Mouse (Mus musculus): ENCODE measurements at regions not wholly inside any gene's neighbourhood (a gene's known extent, or its start where the extent isn't known, plus 50 kb on each side); places are given as distances from the start of the nearest gene placed in this dataset.

GRCm38 (mm10) chr16:66000728-66001273 is 185.7 kb downstream of the Vgll3 start:
- H3K36me3 ChIP-seq (ENCODE audit: control insufficient read depth, insufficient read depth) = no peaks in the 10 kb centered on the region
- no peak overlapping the region for H3K9ac ChIP-seq (ENCODE audit: low read depth, low read length)
- ATAC-seq = no peak
- H3K27me3 ChIP-seq (replicated peaks; ENCODE audit: control insufficient read depth, insufficient read depth, low read length) = no peaks in the 10 kb centered on the region
- no peak overlapping the region for H3K4me2 ChIP-seq (replicated peaks; ENCODE audit: low read depth)
- no peak for TF ChIP-seq CTCF (IDR thresholded peaks at IDR 0.05; ENCODE audit: low read depth)
- no peaks in the 10 kb centered on the region for H3K4me1 ChIP-seq (replicated peaks; ENCODE audit: control insufficient read depth, insufficient read depth, low read length)
- H3K9me3 ChIP-seq (ENCODE audit: control insufficient read depth) = no peaks in the 10 kb centered on the region
- H3K27ac ChIP-seq (ENCODE audit: low read depth, low read length) = no peak overlapping the region
- WGBS = 57% methylated on average over 6 of the region's 6 CpGs
- no peak overlapping the region for H3K4me3 ChIP-seq (ENCODE audit: low read depth, low read length)

GRCm38 (mm10) chr16:66004689-66005088 is 189.6 kb downstream of the Vgll3 start:
- Histone ChIP-seq H3K4me1 (replicated peaks; ENCODE audit: control insufficient read depth, insufficient read depth, low read length) (no peaks in the 10 kb centered on the region), H3K27ac (ENCODE audit: low read depth, low read length) (no peak overlapping the region), H3K36me3 (ENCODE audit: control insufficient read depth, insufficient read depth) (no peaks in the 10 kb centered on the region), H3K9ac (ENCODE audit: low read depth, low read length) (no peak overlapping the region), H3K4me3 (ENCODE audit: low read depth, low read length) (no peak overlapping the region), H3K9me3 (ENCODE audit: control insufficient read depth) (no peaks in the 10 kb centered on the region), H3K4me2 (replicated peaks; ENCODE audit: low read depth) (no peak overlapping the region), H3K27me3 (replicated peaks; ENCODE audit: control insufficient read depth, insufficient read depth, low read length) (no peaks in the 10 kb centered on the region)
- 71% methylated on average over 9 of the region's 9 CpGs for WGBS
- ATAC-seq = no peak
- TF ChIP-seq CTCF (IDR thresholded peaks at IDR 0.05; ENCODE audit: low read depth) = no peak

GRCm38 (mm10) chr16:66005954-66006580 is 191.0 kb downstream of the Vgll3 start:
- H3K27ac ChIP-seq (ENCODE audit: low read depth, low read length) = no peak overlapping the region
- no peak overlapping the region for H3K4me2 ChIP-seq (replicated peaks; ENCODE audit: low read depth)
- no peak overlapping the region for H3K9ac ChIP-seq (ENCODE audit: low read depth, low read length)
- H3K27me3 ChIP-seq (replicated peaks; ENCODE audit: control insufficient read depth, insufficient read depth, low read length) = no peaks in the 10 kb centered on the region
- H3K9me3 ChIP-seq (ENCODE audit: control insufficient read depth) = no peaks in the 10 kb centered on the region
- H3K4me1 ChIP-seq (replicated peaks; ENCODE audit: control insufficient read depth, insufficient read depth, low read length) = no peaks in the 10 kb centered on the region
- H3K36me3 ChIP-seq (ENCODE audit: control insufficient read depth, insufficient read depth) = no peaks in the 10 kb centered on the region
- no peak overlapping the region for H3K4me3 ChIP-seq (ENCODE audit: low read depth, low read length)
- WGBS = 40% methylated on average over 7 of the region's 7 CpGs
- ATAC-seq = no peak
- TF ChIP-seq CTCF (IDR thresholded peaks at IDR 0.05; ENCODE audit: low read depth) = peak; percentile 73

GRCm38 (mm10) chr16:66013608-66014007 is 198.6 kb downstream of the Vgll3 start:
- Histone ChIP-seq H3K4me1 (replicated peaks; ENCODE audit: control insufficient read depth, insufficient read depth, low read length) (no peaks in the 10 kb centered on the region), H3K4me3 (ENCODE audit: low read depth, low read length) (no peak overlapping the region), H3K36me3 (ENCODE audit: control insufficient read depth, insufficient read depth) (no peaks in the 10 kb centered on the region), H3K27ac (ENCODE audit: low read depth, low read length) (no peak overlapping the region), H3K9me3 (ENCODE audit: control insufficient read depth) (no peaks in the 10 kb centered on the region), H3K4me2 (replicated peaks; ENCODE audit: low read depth) (no peak overlapping the region), H3K9ac (ENCODE audit: low read depth, low read length) (no peak overlapping the region), H3K27me3 (replicated peaks; ENCODE audit: control insufficient read depth, insufficient read depth, low read length) (no peaks in the 10 kb centered on the region)
- no peak for ATAC-seq
- WGBS = 11% methylated on average over 2 of the region's 2 CpGs
- TF ChIP-seq CTCF (IDR thresholded peaks at IDR 0.05; ENCODE audit: low read depth) = peak; percentile 67

- WGBS = 56% methylated on average over 5 of the region's 5 CpGs
- Histone ChIP-seq H3K9me3 (ENCODE audit: control insufficient read depth) (no peaks in the 10 kb centered on the region), H3K27me3 (replicated peaks; ENCODE audit: control insufficient read depth, insufficient read depth, low read length) (no peaks in the 10 kb centered on the region), H3K4me3 (ENCODE audit: low read depth, low read length) (no peak overlapping the region), H3K27ac (ENCODE audit: low read depth, low read length) (no peak overlapping the region), H3K36me3 (ENCODE audit: control insufficient read depth, insufficient read depth) (no peaks in the 10 kb centered on the region), H3K4me1 (replicated peaks; ENCODE audit: control insufficient read depth, insufficient read depth, low read length) (no peaks in the 10 kb centered on the region), H3K4me2 (replicated peaks; ENCODE audit: low read depth) (no peak overlapping the region), H3K9ac (ENCODE audit: low read depth, low read length) (no peak overlapping the region)
- peak; percentile 72 for ATAC-seq
- no peak for TF ChIP-seq CTCF (IDR thresholded peaks at IDR 0.05; ENCODE audit: low read depth)
These were observed 200.0 kb downstream of the Vgll3 start for GRCm38 (mm10) chr16:66014861-66015602.

- no peak overlapping the region for H3K9ac ChIP-seq (ENCODE audit: low read depth, low read length)
- no peaks in the 10 kb centered on the region for H3K9me3 ChIP-seq (ENCODE audit: control insufficient read depth)
- H3K4me2 ChIP-seq (replicated peaks; ENCODE audit: low read depth) = no peak overlapping the region
- no peak overlapping the region for H3K4me3 ChIP-seq (ENCODE audit: low read depth, low read length)
- no peak for ATAC-seq
- no peaks in the 10 kb centered on the region for H3K27me3 ChIP-seq (replicated peaks; ENCODE audit: control insufficient read depth, insufficient read depth, low read length)
- no peaks in the 10 kb centered on the region for H3K4me1 ChIP-seq (replicated peaks; ENCODE audit: control insufficient read depth, insufficient read depth, low read length)
- WGBS = 73% methylated on average over 2 of the region's 2 CpGs
- H3K27ac ChIP-seq (ENCODE audit: low read depth, low read length) = no peak overlapping the region
- TF ChIP-seq CTCF (IDR thresholded peaks at IDR 0.05; ENCODE audit: low read depth) = no peak
- no peaks in the 10 kb centered on the region for H3K36me3 ChIP-seq (ENCODE audit: control insufficient read depth, insufficient read depth)
These were observed 202.0 kb downstream of the Vgll3 start for GRCm38 (mm10) chr16:66017040-66017439.
